Mouse (Mus musculus) ES-CJ7 (cell line): Measurements from ENCODE around the gene Bcl2.

Experiments
- DNase-seq: peaks from one replicate; pipeline ENCODE4 v3.0.0; 2011; ENCODE audit warnings: low read depth, low spot score

Bcl2 gene

DNA sequence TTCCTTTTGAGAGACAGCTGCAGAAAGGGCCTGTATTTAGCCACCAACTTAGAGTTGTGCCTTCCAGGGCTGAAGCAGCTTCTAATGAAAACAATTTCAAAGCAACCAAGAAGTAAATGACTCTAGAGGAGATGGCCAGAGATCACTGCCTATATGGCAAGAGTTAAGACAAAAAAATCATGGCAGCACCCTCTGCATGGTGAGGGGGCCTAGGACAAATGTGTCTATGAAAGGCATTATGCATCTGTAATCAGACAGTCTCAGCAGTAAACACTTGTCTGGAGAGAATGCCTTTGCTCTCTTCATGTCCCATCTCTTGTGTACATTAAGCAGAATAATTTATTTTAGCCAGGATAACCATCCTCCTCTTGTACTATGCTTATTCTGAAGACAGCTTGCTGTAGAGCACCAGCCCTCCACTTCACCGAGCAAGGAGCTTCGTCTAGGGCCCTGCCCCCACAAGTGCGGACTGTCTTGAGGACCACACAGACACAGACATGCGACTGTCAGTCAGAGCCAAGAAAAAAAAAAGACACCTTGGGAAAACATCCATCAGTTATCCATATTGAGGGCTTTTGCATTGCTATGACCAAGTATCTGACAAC is 126.1 kb downstream of the Bcl2 start:
- no peak for DNase-seq

DNA sequence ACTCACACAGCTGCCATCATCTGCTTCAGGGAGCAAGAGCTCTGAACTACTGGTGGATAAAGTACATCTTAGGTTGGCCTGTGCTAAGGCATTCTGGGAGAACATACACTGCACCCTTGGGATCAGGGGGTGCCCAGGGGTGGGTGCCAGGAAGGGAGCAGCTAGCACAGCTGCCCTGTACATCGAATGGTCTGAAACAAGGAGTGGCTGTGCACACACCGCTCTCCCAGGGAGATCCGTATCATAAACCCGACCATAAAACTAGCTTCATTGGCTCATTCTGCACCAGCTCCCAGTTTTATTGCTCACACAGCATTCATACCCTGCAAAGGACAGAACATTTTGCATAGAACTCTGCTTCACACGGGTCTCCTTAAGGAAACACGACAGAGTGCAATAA is 127.3 kb downstream of the Bcl2 start:
- DNase-seq, result no peak

GRCm38 (mm10) chr1:106585349-106585748 is 128.7 kb downstream of the Bcl2 start:
- DNase-seq, result no peak

GRCm38 (mm10) chr1:106584824-106585223 is 129.2 kb downstream of the Bcl2 start:
- no peak for DNase-seq

- DNase-seq, result no peak
These were observed 129.8 kb downstream of the Bcl2 start for GRCm38 (mm10) chr1:106584273-106584672.

DNA sequence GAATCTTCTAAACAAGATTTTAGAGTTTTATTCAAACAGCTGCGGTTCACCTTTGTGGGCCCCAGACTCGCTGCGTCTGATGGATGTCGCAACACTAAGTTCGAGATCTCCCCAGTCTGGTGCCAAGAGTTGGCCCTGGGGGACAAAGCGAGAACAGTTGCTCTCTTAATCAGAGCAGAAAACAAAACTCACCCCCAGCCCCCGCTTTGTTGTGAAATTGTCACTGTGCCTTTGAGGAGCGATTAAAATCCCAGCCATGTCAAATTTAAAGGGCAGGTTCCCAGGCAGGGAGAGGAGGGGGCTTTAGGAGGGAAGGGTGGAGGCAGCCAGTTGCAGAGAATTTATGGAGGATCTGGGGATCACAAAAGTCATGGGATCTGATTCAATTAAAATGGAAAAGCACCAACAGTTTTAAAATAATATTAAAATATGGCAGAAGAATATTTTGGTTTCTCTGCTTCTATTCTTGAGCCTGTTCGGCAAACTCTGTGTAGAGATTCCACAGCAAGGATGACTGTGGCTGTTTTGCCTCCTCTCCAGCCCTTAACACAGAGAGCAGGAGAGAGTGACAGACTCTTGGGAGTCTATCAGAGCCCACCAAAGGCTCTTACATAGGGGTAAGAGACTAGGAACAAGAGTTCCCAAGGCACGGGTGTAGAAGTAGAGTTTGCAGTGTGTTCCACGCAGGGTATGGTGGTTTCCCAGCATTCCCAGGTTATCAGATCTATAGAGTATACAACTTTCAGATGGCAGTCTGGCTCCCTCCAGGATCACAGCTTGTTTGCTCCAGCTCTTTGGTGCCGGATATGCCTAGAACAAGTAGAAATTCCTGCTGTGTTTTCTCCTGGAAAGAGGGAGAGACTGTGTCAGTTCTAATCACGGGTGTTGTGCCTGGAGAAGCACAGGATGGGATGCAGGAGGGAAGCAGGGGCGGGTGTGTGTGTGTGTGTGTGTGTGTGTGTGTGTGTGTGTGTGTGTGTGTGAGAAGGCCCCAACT is 130.5 kb downstream of the Bcl2 start:
- no peak for DNase-seq

DNA sequence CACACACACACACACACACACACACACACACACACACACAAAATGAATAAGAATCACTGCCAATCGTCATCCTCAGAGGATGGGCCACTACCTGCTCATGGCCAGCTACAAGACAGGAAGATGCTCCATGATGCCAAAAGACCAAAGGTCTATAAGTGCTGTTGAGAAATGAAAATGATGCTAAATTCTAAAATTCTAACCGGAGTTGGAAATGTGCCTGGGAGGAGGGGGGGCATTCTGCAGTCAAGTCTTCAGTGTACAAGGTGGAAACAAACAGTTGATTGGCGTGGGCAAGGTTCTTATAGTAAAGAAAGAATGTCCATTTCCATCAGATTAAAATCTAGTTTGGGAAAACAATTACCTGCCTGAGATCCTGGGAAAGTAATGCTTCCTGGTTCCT is 131.3 kb downstream of the Bcl2 start:
- no peak for DNase-seq

- no peak for DNase-seq
These were observed 132.3 kb downstream of the Bcl2 start for GRCm38 (mm10) chr1:106581812-106582211.

DNA sequence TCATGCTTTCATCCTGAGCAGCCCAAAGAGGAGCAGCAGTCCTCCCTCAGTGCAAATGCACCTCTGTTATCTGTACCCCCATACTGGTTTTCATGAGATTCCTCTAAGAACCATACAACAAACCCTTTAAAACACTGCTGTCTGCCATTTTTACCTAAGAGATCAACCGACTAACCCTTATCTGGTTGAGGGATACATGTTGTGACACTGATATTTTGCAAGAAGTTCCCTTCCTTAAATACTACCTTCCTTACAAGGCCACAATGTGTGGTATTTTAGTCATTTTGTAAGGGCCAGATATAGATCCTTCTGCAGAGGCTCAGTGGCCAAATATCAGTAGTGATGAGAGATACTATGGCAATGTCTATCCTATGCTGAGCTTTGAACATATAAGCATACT is 134.3 kb downstream of the Bcl2 start:
- DNase-seq, result no peak

DNA sequence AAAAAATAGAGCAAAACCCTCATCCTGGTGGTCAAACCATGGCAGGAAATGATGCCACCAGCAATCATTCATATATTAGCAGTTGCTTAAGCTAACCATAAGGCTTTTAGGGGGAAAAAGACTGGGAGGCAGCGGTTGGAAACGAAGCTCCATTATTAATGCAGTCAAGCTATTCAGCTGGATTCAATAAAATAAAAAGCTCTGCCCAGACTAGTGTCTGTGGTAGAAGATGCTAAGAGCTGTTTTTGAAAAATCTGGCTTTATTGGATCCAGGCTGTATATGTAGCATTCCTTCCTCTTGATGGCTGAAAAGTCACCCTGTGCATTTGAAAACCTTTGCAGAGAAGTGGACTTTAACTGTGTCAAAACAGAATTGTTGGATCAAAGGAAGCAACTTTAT is 141.6 kb downstream of the Bcl2 start:
- no peak for DNase-seq

DNA sequence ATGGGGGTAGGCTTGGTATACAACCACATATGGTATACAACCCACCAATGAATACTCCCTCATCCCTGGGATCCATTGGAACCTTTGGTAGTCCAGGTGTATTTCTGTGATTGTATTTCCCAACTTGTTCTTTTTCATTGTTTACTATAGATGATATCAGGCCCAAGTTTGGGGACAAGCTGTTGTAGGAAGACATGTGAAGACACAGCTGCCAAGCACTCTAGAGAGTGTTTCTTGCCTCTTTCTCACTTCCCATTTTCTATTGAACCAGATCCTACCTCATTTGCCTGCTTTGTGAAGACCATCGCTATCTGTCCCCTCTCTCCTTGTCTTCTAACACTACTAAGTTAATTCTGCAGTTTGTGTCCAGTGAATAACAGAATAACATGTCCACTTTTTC is 143.2 kb downstream of the Bcl2 start:
- no peak for DNase-seq

- DNase-seq, result no peak
These were observed 143.7 kb downstream of the Bcl2 start for GRCm38 (mm10) chr1:106570366-106570765.

DNA sequence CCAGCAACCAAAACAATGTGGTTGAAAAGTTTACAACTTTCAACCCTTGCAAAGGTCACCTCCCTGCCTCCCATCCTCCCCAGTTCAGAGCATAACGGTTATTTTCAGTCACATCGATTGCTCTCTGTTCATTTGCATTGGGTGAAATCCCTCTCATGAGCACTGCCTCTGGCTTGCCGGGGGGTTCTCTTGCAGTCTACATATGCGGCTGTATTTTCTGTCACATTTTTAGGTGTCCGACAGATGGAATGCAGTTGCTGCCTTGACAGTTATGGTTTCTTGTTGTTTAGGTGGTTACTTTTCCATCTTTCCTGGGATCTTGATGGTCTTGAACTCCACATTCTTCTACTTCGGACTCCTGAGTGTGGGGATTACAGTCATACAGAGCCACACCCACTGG is 144.4 kb downstream of the Bcl2 start:
- DNase-seq, result no peak

- no peak for DNase-seq
These were observed 145.2 kb downstream of the Bcl2 start for GRCm38 (mm10) chr1:106568868-106569267.

GRCm38 (mm10) chr1:106567506-106567905 is 146.6 kb downstream of the Bcl2 start:
- no peak for DNase-seq

- DNase-seq, result no peak
These were observed 147.7 kb downstream of the Bcl2 start for GRCm38 (mm10) chr1:106566120-106567086.

GRCm38 (mm10) chr1:106565238-106565637 is 148.8 kb downstream of the Bcl2 start:
- DNase-seq, result no peak

DNA sequence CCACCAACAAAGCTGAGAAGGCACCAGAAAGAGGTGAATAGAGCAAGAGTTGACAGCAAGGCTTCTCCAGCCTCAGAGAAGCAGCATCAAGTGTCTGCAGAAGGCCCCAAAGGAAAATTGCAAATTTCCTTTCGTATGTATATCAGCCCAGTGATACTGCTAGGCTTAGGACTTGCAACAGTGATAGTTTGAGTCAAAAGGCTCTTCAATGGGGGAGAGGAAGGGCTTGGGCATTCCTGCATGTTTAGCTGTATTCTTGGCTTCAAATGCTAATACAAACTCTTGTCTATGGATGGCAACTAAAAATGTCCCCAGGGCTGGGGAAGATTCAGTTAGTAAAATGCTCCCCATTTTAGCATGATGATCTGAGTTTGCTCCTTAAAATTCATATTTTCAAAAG is 149.6 kb downstream of the Bcl2 start:
- peak; percentile 73 for DNase-seq

GRCm38 (mm10) chr1:106562751-106563150 is 151.3 kb downstream of the Bcl2 start:
- no peak for DNase-seq

GRCm38 (mm10) chr1:106561085-106561760 is 152.9 kb downstream of the Bcl2 start:
- DNase-seq, result no peak

- no peak for DNase-seq
These were observed 154.0 kb downstream of the Bcl2 start for GRCm38 (mm10) chr1:106560105-106560504.
